Mouse (Mus musculus) heart, adult 2 months (tissue): ENCODE data around the gene Iqce.

ENCODE experiments used
- CTCF ChIP-seq: fragments of 200-600 bp; IDR thresholded peaks from 2 replicates; pipeline ENCODE4 v1.8.1; 2022; ENCODE audit warnings: antibody characterized with exemption, mild to moderate bottlenecking, moderate library complexity
- EP300 ChIP-seq: fragments of 200-500 bp; IDR thresholded peaks from 2 replicates; pipeline ENCODE4 v1.6.1; 2011; ENCODE audit warnings: low read depth, low read length, control low read depth; ENCODE audit not compliant: insufficient read depth
- POLR2A ChIP-seq: fragments of 200-500 bp; IDR thresholded peaks from 2 replicates; pipeline ENCODE4 v1.6.1; 2011; ENCODE audit warnings: mild to moderate bottlenecking, low read depth, low read length, control low read depth; ENCODE audit not compliant: insufficient read depth

DNA sequence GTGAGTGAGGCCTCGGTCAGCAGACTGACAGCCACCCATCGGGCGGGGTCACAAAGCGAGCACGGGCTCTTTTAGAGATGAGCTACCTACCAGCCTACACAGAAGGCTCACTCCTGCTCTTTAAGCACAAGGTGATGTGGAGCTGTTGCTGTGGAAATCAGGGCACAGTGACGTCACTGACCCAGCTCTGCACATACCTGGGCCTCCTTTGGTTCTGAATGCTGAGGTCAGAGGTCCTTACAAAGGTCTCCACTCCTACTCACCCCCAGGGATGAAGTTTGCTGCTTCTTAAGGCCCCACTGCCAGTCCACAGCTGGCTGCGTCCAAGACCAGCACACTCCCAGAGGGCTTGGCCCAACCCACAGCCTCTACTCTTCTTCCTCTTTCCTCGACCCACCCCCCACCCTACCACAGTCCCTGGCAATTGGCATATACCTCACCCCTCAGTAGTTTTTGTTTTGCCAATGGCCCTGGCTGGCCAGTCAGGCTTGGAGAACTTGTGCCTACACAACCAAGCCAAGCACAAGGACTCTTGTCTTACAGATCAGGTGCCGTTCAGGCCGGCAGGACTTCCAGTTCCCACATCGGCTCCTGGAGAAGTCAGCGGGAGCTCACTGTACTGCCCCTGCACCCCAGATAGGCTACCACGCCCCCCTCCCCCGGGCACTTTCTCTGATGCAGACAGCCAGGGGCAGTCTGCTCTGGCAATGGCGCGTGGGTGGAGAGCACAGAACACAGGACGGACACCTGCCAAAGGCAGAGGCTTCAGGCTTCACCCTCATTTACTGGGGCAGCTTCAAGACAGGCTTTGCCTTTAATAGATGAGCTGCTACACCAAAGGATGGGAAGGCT lies 39.2 kb downstream of the Iqce start:
- TF ChIP-seq CTCF (no peak), POLR2A (no peak), EP300 (no peak)
